Mouse (Mus musculus): ENCODE measurements around the gene Pdilt. TPM values are rescaled to one million over a fixed set of nuclear protein-coding genes. Genes with fewer than 3 reads are reported as not detected.
"Not testable (repeated sequence)": the region's sequence is repeated elsewhere in the genome, so short reads cannot be mapped to it uniquely, and the experiment has no call there.

The Pdilt gene
- not detected in 2 replicates for polyA plus RNA-seq (2012; rRNA removed)
- not detected in 2 replicates for polyA plus RNA-seq (2014; fragmentation: Nextera tagmentation; extraction: Ambion mirVana)

- no peaks in the 10 kb centered on the region for H3K9me3 ChIP-seq (ENCODE audit: control insufficient read depth, low read length)
- H3K36me3 ChIP-seq (replicated peaks; ENCODE audit: control insufficient read depth, insufficient read depth, low read depth), result no peaks in the 10 kb centered on the region
- H3K27ac ChIP-seq, result no peak within 1 kb of the TSS
- no peak within 1 kb of the TSS for H3K9ac ChIP-seq (replicated peaks)
- DNase-seq (ENCODE audit: low read depth in 3 of 3, low spot score in 3 of 3) (no peak), ATAC-seq (ENCODE audit: insufficient read depth) (no peak)
- peaks cover 0 to 3% of the 10 kb centered on the region in 2 experiments; a peak in 1 of 4 replicates for H3K4me1 ChIP-seq (replicated peaks; ENCODE audit: control insufficient read depth in 2 of 2, insufficient read depth in 2 of 2, low read length in 1 of 2)
- no peaks in the 10 kb centered on the region for H3K27me3 ChIP-seq (ENCODE audit: control insufficient read depth, insufficient read depth, low read length)
- 40% methylated on average over 4 of the region's 4 CpGs for WGBS (ENCODE audit: insufficient replicate concordance)
- TF ChIP-seq EP300 (IDR thresholded peaks at IDR 0.05; ENCODE audit: low read depth) (no peak), CTCF (IDR thresholded peaks at IDR 0.05; ENCODE audit: low read depth) (no peak)
- H3K4me3 ChIP-seq (ENCODE audit: insufficient read depth in 1 of 2, low read depth in 2 of 2, low read length in 2 of 2), result no peak within 1 kb of the TSS
- no peak within 1 kb of the TSS for H3K4me2 ChIP-seq (ENCODE audit: low read depth)
Observed at GRCm38 (mm10) chr7:119523389-119523788, at the start of gene Pdilt. Gene Pdilt, minus strand, starts transcription at chr7:119523489.

GRCm38 (mm10) chr7:119562476-119562875, 39.2 kb upstream of the Pdilt start:
- not testable (repeated sequence) for H3K36me3 ChIP-seq (replicated peaks; ENCODE audit: control insufficient read depth, insufficient read depth, low read depth); DNase-seq (ENCODE audit: low read depth in 3 of 3, low spot score in 3 of 3); H3K9ac ChIP-seq (replicated peaks); H3K4me3 ChIP-seq (ENCODE audit: insufficient read depth in 1 of 2, low read depth in 2 of 2, low read length in 2 of 2); H3K4me1 ChIP-seq (replicated peaks; ENCODE audit: control insufficient read depth in 2 of 2, insufficient read depth in 2 of 2, low read length in 1 of 2); H3K27me3 ChIP-seq (ENCODE audit: control insufficient read depth, insufficient read depth, low read length); H3K4me2 ChIP-seq (ENCODE audit: low read depth); ATAC-seq (ENCODE audit: insufficient read depth); H3K27ac ChIP-seq; H3K9me3 ChIP-seq (ENCODE audit: control insufficient read depth, low read length)
- WGBS (ENCODE audit: insufficient replicate concordance), result 66% methylated on average over 2 of the region's 2 CpGs

- Histone ChIP-seq H3K36me3 (replicated peaks; ENCODE audit: control insufficient read depth, insufficient read depth, low read depth) (no peaks in the 10 kb centered on the region), H3K27ac (no peak overlapping the region), H3K4me3 (ENCODE audit: insufficient read depth in 1 of 2, low read depth in 2 of 2, low read length in 2 of 2) (no peak overlapping the region), H3K4me1 (replicated peaks; ENCODE audit: control insufficient read depth in 2 of 2, insufficient read depth in 2 of 2, low read length in 1 of 2) (no peaks in the 10 kb centered on the region), H3K27me3 (ENCODE audit: control insufficient read depth, insufficient read depth, low read length) (no peaks in the 10 kb centered on the region), H3K9me3 (ENCODE audit: control insufficient read depth, low read length) (no peaks in the 10 kb centered on the region), H3K9ac (replicated peaks) (no peak overlapping the region), H3K4me2 (ENCODE audit: low read depth) (no peak overlapping the region)
- 26% methylated on average over 4 of the region's 4 CpGs for WGBS (ENCODE audit: insufficient replicate concordance)
- no peak for DNase-seq (ENCODE audit: low read depth in 3 of 3, low spot score in 3 of 3)
- ATAC-seq (ENCODE audit: insufficient read depth), result no peak
- TF ChIP-seq EP300 (IDR thresholded peaks at IDR 0.05; ENCODE audit: low read depth) (no peak), CTCF (IDR thresholded peaks at IDR 0.05; ENCODE audit: low read depth) (no peak)
Observed at GRCm38 (mm10) chr7:119561441-119561840, 38.2 kb upstream of the Pdilt start.

- WGBS (ENCODE audit: insufficient replicate concordance), result 64% methylated on average over 3 of the region's 3 CpGs
- Histone ChIP-seq H3K27ac (no peak overlapping the region), H3K36me3 (replicated peaks; ENCODE audit: control insufficient read depth, insufficient read depth, low read depth) (no peaks in the 10 kb centered on the region), H3K9me3 (ENCODE audit: control insufficient read depth, low read length) (no peaks in the 10 kb centered on the region), H3K4me1 (replicated peaks; ENCODE audit: control insufficient read depth in 2 of 2, insufficient read depth in 2 of 2, low read length in 1 of 2) (no peaks in the 10 kb centered on the region), H3K27me3 (ENCODE audit: control insufficient read depth, insufficient read depth, low read length) (no peaks in the 10 kb centered on the region), H3K4me2 (ENCODE audit: low read depth) (no peak overlapping the region), H3K9ac (replicated peaks) (no peak overlapping the region), H3K4me3 (ENCODE audit: insufficient read depth in 1 of 2, low read depth in 2 of 2, low read length in 2 of 2) (no peak overlapping the region)
- no peak for ATAC-seq (ENCODE audit: insufficient read depth)
- TF ChIP-seq CTCF (IDR thresholded peaks at IDR 0.05; ENCODE audit: low read depth) (no peak), EP300 (IDR thresholded peaks at IDR 0.05; ENCODE audit: low read depth) (no peak)
- no peak for DNase-seq (ENCODE audit: low read depth in 3 of 3, low spot score in 3 of 3)
Observed at GRCm38 (mm10) chr7:119560452-119560835, 37.2 kb upstream of the Pdilt start.

GRCm38 (mm10) chr7:119559789-119560451, 36.6 kb upstream of the Pdilt start:
- ATAC-seq (ENCODE audit: insufficient read depth) (no peak), DNase-seq (ENCODE audit: low read depth in 3 of 3, low spot score in 3 of 3) (no peak)
- WGBS (ENCODE audit: insufficient replicate concordance), result 63% methylated on average over 3 of the region's 3 CpGs
- Histone ChIP-seq H3K36me3 (replicated peaks; ENCODE audit: control insufficient read depth, insufficient read depth, low read depth) (no peaks in the 10 kb centered on the region), H3K4me2 (ENCODE audit: low read depth) (no peak overlapping the region), H3K9ac (replicated peaks) (no peak overlapping the region), H3K27ac (no peak overlapping the region), H3K27me3 (ENCODE audit: control insufficient read depth, insufficient read depth, low read length) (no peaks in the 10 kb centered on the region), H3K4me3 (ENCODE audit: insufficient read depth in 1 of 2, low read depth in 2 of 2, low read length in 2 of 2) (no peak overlapping the region), H3K9me3 (ENCODE audit: control insufficient read depth, low read length) (no peaks in the 10 kb centered on the region), H3K4me1 (replicated peaks; ENCODE audit: control insufficient read depth in 2 of 2, insufficient read depth in 2 of 2, low read length in 1 of 2) (no peaks in the 10 kb centered on the region)
- TF ChIP-seq CTCF (IDR thresholded peaks at IDR 0.05; ENCODE audit: low read depth) (no peak), EP300 (IDR thresholded peaks at IDR 0.05; ENCODE audit: low read depth) (no peak)

All from liver, embryonic 14.5 days (tissue).